Mouse (Mus musculus) lung, postnatal 14 days (tissue): ENCODE results near the gene N4bp2l2.

Experiments
- DNase-seq: peaks from one replicate; pipeline ENCODE4 v3.0.0; 2021

The N4bp2l2 gene

GRCm38 (mm10) chr5:150595366-150596016, 70.5 kb downstream of the N4bp2l2 start:
- DNase-seq: no peak

GRCm38 (mm10) chr5:150594649-150595339, 71.2 kb downstream of the N4bp2l2 start:
- peak; percentile 21 for DNase-seq

GRCm38 (mm10) chr5:150593756-150594648, 72.0 kb downstream of the N4bp2l2 start:
- peak; percentile 58 for DNase-seq

GRCm38 (mm10) chr5:150592904-150593755, 72.9 kb downstream of the N4bp2l2 start:
- peak; percentile 53 for DNase-seq

- no peak for DNase-seq
Observed at GRCm38 (mm10) chr5:150592186-150592903, 73.6 kb downstream of the N4bp2l2 start.

- no peak for DNase-seq
Observed at GRCm38 (mm10) chr5:150589945-150590344, 76.0 kb downstream of the N4bp2l2 start.

- no peak for DNase-seq
Observed at GRCm38 (mm10) chr5:150584337-150584729, 81.7 kb downstream of the N4bp2l2 start.

GRCm38 (mm10) chr5:150583622-150584336, 82.2 kb downstream of the N4bp2l2 start:
- peak; percentile 39 for DNase-seq

GRCm38 (mm10) chr5:150583181-150583580, 82.8 kb downstream of the N4bp2l2 start:
- no peak for DNase-seq

GRCm38 (mm10) chr5:150581180-150581579, 84.8 kb downstream of the N4bp2l2 start:
- DNase-seq: no peak

GRCm38 (mm10) chr5:150578613-150579171, 87.3 kb downstream of the N4bp2l2 start:
- DNase-seq: no peak

GRCm38 (mm10) chr5:150576832-150577231, 89.2 kb downstream of the N4bp2l2 start:
- no peak for DNase-seq

GRCm38 (mm10) chr5:150574885-150575284, 91.1 kb downstream of the N4bp2l2 start:
- DNase-seq: no peak

- DNase-seq: no peak
Observed at GRCm38 (mm10) chr5:150574403-150574802, 91.6 kb downstream of the N4bp2l2 start.

- no peak for DNase-seq
Observed at GRCm38 (mm10) chr5:150570496-150571219, 95.3 kb downstream of the N4bp2l2 start.

- peak; percentile 16 for DNase-seq
Observed at GRCm38 (mm10) chr5:150566971-150567370, 99.0 kb downstream of the N4bp2l2 start.

GRCm38 (mm10) chr5:150566226-150566625, 99.8 kb downstream of the N4bp2l2 start:
- no peak for DNase-seq

GRCm38 (mm10) chr5:150564426-150564825, 101.6 kb downstream of the N4bp2l2 start:
- no peak for DNase-seq

GRCm38 (mm10) chr5:150561783-150562182, 104.2 kb downstream of the N4bp2l2 start:
- no peak for DNase-seq

GRCm38 (mm10) chr5:150561376-150561775, 104.6 kb downstream of the N4bp2l2 start:
- no peak for DNase-seq
